Mouse (Mus musculus): ENCODE measurements around the gene Gsta3.

- TF ChIP-seq CTCF (IDR thresholded peaks at IDR 0.05; ENCODE audit: low read depth): no peak
- no peak for TF ChIP-seq EP300 (IDR thresholded peaks at IDR 0.05; ENCODE audit: low read depth)
Measured at GRCm38 (mm10) chr1:21253856-21254255, 13.5 kb downstream of the Gsta3 start.

All from liver, postnatal 0 days (tissue).